Mouse (Mus musculus): ENCODE results near the gene Stx1b.

DNA sequence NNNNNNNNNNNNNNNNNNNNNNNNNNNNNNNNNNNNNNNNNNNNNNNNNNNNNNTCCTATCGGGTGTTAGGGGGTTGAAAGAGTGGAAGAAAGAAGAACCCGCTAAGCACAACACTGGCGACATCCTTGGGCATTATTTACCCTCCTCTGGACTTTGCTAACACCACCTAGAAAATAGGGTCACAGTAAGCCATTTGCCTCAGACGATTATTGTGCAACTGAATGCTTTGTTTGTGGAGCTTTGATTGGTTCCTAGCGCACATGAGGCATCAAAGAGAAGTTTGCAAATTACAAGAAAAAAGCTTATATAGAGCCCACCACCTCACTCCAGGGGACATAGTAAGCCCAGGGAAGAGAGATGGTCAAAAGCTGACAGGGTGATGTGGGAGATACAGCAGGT is 15.5 kb downstream of the Stx1b start:
- TF ChIP-seq CTCF (IDR thresholded peaks at IDR 0.05): no peak
- no peak for TF ChIP-seq POLR2A (IDR thresholded peaks at IDR 0.05; ENCODE audit: insufficient read depth, low read depth, low read length)
- no peak for TF ChIP-seq EP300 (IDR thresholded peaks at IDR 0.05; ENCODE audit: insufficient read depth, low read depth, low read length)

All from heart, adult 2 months (tissue).